Mouse (Mus musculus) midbrain, embryonic 12.5 days (tissue): ENCODE data around the gene C1qtnf7. TPM values are rescaled to one million over a fixed set of nuclear protein-coding genes. Genes with fewer than 3 reads are reported as not detected.

Experiments
- ATAC-seq: fragments of 200-750 bp; cut with Nextera tagmentation; 2 replicates; pipeline ENCODE4 v1.8.0; 2017; ENCODE audit warnings: low read depth, moderate TSS enrichment, moderate library complexity; ENCODE audit not compliant: low FRiP score
- H3K27ac ChIP-seq: fragments of 300-500 bp; sonication (generic); replicated peaks from 2 replicates; pipeline ENCODE4 v1.5.1; 2016; ENCODE audit warnings: mild to moderate bottlenecking
- H3K27me3 ChIP-seq: fragments of 300-500 bp; sonication (generic); 2 replicates; pipeline ENCODE4 v1.6.1; 2016; ENCODE audit warnings: mild to moderate bottlenecking
- H3K36me3 ChIP-seq: fragments of 300-500 bp; sonication (generic); 2 replicates; pipeline ENCODE4 v1.6.1; 2016
- H3K4me1 ChIP-seq: fragments of 300-500 bp; sonication (generic); 2 replicates; pipeline ENCODE4 v1.6.1; 2016
- H3K4me2 ChIP-seq: fragments of 300-500 bp; sonication (generic); replicated peaks from 2 replicates; pipeline ENCODE4 v1.6.1; 2016; ENCODE audit warnings: mild to moderate bottlenecking, moderate library complexity
- H3K4me3 ChIP-seq: fragments of 300-500 bp; sonication (generic); 2 replicates; pipeline ENCODE4 v1.5.1; 2016; ENCODE audit warnings: mild to moderate bottlenecking
- H3K9ac ChIP-seq: fragments of 300-500 bp; sonication (generic); replicated peaks from 2 replicates; pipeline ENCODE4 v1.6.1; 2016; ENCODE audit warnings: mild to moderate bottlenecking, moderate library complexity
- H3K9me3 ChIP-seq: fragments of 300-500 bp; sonication (generic); 2 replicates; pipeline ENCODE4 v1.6.1; 2016; ENCODE audit warnings: mild to moderate bottlenecking
- WGBS: fragments of 180-500 bp; shearing (Covaris S2); methylation state at CpG from one replicate; pipeline ENCODE4 v1.1.7; 2016; 5-methylcytosine and 5-hydroxymethylcytosine counted together
- polyA plus RNA-seq: library from polyadenylated mRNA; unstranded; fragments of >200 nt; fragmentation: Nextera tagmentation; extraction: Ambion mirVana; gene quantifications from 2 replicates; pipeline ENCODE4 v1.2.1, GENCODE M21; 2016

C1qtnf7 gene
- polyA plus RNA-seq, 1 experiment from 2014 or later: 1.0 TPM

DNA sequence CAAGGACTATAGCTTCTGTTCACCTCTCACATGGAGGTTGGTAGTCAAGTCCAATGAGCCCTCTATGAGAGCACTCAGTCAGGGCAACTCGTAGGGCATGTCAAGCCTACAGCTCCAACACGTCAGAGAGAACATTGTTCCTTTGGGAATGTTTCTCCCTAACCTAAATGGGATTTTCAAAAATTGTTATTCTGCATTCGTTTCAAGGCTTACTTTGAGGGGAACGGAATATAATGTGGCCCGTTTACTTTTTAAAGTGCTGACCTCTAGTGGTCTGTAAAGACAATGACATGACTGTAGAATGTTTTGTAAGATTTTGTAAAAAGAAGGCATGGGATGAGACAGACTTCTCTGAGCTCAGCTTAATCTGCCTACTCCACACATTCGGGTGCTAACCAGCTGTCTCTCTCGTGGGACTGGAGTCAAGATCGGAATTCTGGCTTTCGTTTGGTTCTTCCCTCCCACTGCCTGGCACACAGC is 119.3 kb downstream of the C1qtnf7 start:
- Histone ChIP-seq H3K9ac (no peak overlapping the region), H3K9me3 (no peaks in the 10 kb centered on the region), H3K27me3 (no peaks in the 10 kb centered on the region), H3K4me2 (no peak overlapping the region), H3K4me1 (no peaks in the 10 kb centered on the region), H3K4me3 (no peak overlapping the region), H3K27ac (no peak overlapping the region), H3K36me3 (no peaks in the 10 kb centered on the region)
- peak; percentile 76 for ATAC-seq
- 44% methylated on average over 9 of the region's 9 CpGs for WGBS

GRCm38 (mm10) chr5:43645020-43645419 is 129.7 kb downstream of the C1qtnf7 start:
- Histone ChIP-seq H3K9ac (no peak overlapping the region), H3K4me3 (no peak overlapping the region), H3K4me1 (no peaks in the 10 kb centered on the region), H3K27ac (no peak overlapping the region), H3K4me2 (no peak overlapping the region), H3K27me3 (no peaks in the 10 kb centered on the region), H3K9me3 (no peaks in the 10 kb centered on the region), H3K36me3 (no peaks in the 10 kb centered on the region)
- ATAC-seq: no peak
- 72% methylated on average over 4 of the region's 4 CpGs for WGBS

DNA sequence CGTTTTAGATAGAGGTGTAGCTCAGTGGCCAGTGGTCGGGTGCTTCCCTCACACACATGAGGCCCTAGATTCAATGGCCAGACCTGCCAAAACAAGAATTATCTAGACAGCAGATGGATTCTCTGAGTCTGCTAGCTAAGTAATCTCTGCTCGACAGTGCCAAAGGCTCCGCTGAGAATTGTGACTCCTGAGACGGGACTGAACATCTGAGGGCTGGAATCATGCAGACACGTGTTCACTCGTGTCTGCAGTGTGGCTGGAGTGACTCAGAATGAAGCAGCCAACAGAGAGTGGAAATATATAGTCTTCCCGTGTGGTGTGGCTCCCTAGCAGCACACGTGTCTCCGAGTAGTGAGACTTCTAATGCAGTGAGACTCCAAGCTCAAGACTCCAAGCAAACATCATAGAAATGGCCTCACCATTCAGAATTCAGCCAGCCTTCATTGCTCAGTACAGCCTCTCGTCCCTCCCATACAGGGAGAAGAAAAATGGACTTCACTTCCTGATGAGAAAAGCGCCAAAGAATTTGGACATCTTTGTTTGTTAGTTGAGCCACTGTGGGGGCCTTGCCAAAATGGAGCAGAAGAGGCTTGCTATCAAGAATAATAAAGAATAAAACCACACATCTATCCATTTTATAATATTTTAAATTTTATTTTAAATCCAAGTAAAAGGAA is 131.9 kb downstream of the C1qtnf7 start:
- no peak for ATAC-seq
- Histone ChIP-seq H3K36me3 (no peaks in the 10 kb centered on the region), H3K4me3 (no peak overlapping the region)

DNA sequence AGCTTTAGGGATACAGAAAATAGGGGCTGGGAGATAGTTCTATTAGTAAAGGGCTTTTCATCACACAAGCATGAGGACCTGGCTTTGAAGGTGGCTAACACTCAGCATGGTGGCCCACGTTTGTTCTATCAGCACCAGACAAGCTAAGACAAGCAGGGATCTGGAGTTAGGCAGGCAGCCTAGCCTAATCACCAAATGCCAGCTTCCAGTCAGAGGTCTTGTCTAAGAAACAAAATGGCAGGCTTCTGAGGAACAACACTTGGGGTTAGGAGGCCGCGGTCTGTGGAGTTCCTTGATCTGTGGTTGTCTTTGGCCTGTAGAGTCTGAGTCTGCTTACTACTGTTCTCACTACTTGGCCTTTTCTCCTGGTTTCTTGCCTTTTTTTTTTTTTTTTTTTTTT is 146.2 kb downstream of the C1qtnf7 start:
- 87% methylated on average over 3 of the region's 3 CpGs for whole genome bisulfite sequencing
- H3K4me2 ChIP-seq: peak overlapping the region; percentile 56; the same call in 1 of the 2 replicates
- peak overlapping the region; percentile 89; the same call in 1 of the 2 replicates for H3K27ac ChIP-seq
- no peaks in the 10 kb centered on the region for H3K36me3 ChIP-seq
- H3K27me3 ChIP-seq: no peaks in the 10 kb centered on the region
- ATAC-seq: no peak
- no peaks in the 10 kb centered on the region for H3K9me3 ChIP-seq
- peaks cover 29% of the 10 kb centered on the region for H3K4me1 ChIP-seq
- no peak overlapping the region for H3K9ac ChIP-seq
- H3K4me3 ChIP-seq: no peak overlapping the region

More for the DNA sequence above, 131.9 kb downstream of the C1qtnf7 start:
- WGBS: 88% methylated on average over 12 of the region's 12 CpGs
- Histone ChIP-seq H3K27ac (no peak overlapping the region), H3K4me1 (no peaks in the 10 kb centered on the region), H3K9me3 (no peaks in the 10 kb centered on the region), H3K9ac (no peak overlapping the region), H3K27me3 (no peaks in the 10 kb centered on the region), H3K4me2 (no peak overlapping the region)

DNA sequence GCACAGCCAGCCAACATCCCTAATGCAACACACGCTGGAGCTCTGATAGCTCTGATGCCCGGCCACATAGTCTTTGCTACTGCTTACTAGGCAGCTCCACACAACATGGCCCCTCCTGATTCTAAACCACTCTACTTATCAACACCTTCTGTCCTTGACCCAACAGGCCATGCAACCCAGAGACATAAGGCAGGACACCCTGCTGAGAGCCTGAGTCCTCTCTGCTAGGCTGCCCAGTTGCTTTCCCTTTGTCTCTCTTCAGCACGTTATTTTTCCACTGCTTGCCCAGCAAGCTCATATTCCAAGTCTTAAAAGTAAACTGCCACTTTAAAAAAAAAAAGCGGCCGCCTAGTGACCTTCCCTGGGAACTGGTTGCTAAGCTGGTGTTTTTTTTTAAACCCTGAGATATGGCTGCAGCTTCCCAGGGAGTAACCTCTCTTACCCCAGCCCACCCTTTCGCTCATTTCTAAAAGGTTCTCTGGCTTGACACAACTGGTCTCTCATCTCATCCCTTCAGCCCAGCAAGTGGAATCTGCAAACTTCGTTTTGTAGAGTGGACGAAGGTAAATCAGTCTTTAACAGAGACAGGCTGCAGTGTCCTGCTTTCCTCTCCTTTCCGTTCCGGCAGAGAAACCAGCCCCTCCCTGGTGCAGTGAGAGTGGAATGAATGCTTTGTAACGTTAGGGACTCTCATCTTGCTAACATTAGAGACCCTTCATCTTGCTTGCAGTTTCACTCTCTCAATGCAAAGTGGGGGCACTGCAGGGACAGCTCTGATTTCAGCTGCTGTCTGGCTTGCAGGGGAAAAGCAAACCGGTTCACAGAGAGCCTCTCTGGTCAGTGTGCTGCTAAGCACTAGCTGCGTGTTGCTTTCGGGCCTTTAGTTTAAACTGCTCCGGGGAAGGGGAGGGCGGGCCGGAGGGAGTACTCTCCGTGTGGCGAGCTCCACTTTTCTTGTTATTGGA is 146.9 kb downstream of the C1qtnf7 start, which contains the start of gene Cc2d2a:
Gene Cc2d2a (plus strand): TSS at position 350 of the 965 bp plus-strand sequence.
- Histone ChIP-seq H3K27ac (peak within 1 kb of the TSS; percentile 89), H3K4me2 (peak within 1 kb of the TSS; percentile 56), H3K36me3 (no peaks in the 10 kb centered on the region), H3K27me3 (no peaks in the 10 kb centered on the region), H3K4me3 (peak within 1 kb of the TSS; percentile 44), H3K9ac (peak within 1 kb of the TSS; percentile 54), H3K4me1 (peaks cover 29% of the 10 kb centered on the region), H3K9me3 (no peaks in the 10 kb centered on the region)
- 4% methylated on average over 19 of the region's 19 CpGs for WGBS
- peak; percentile 86 for ATAC-seq

- Histone ChIP-seq H3K9ac (no peak overlapping the region), H3K4me1 (peaks cover 29% of the 10 kb centered on the region), H3K36me3 (no peaks in the 10 kb centered on the region), H3K27ac (no peak overlapping the region), H3K4me2 (peak overlapping the region; percentile 56), H3K9me3 (no peaks in the 10 kb centered on the region), H3K27me3 (no peaks in the 10 kb centered on the region), H3K4me3 (no peak overlapping the region)
- WGBS: 60% methylated on average over 6 of the region's 6 CpGs
- ATAC-seq: no peak
These were observed 148.2 kb downstream of the C1qtnf7 start for GRCm38 (mm10) chr5:43663531-43663930.

DNA sequence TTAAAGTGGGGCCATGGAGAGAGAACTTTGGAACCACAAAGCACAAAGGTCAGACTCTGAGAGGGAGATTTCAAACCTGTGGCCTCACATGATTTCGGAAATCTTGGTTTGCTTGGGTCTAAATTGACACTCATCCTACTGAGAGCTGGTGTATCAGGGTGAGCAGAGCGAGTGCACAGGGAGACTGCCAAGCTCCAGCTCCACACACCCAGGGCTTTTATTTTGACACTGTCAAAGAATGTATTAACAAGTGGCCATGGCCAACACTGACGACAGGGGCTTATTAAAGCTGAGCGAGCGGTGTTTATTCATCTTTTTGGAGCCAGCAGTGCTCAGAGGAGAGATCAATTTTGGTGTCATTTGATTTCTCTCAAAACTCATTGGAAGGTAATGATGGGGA is 149.8 kb downstream of the C1qtnf7 start:
- H3K4me2 ChIP-seq: peak overlapping the region; percentile 43
- H3K36me3 ChIP-seq: no peaks in the 10 kb centered on the region
- H3K4me3 ChIP-seq: no peak overlapping the region; the same call in 1 of the 2 replicates
- 12% methylated on average over 5 of the region's 5 CpGs for WGBS
- H3K27ac ChIP-seq: no peak overlapping the region
- ATAC-seq: 0 out of 2 replicates have a peak, but pooled peaks have one; percentile 21
- no peaks in the 10 kb centered on the region for H3K9me3 ChIP-seq
- no peaks in the 10 kb centered on the region for H3K27me3 ChIP-seq
- no peak overlapping the region for H3K9ac ChIP-seq
- H3K4me1 ChIP-seq: peaks cover 29% of the 10 kb centered on the region

Other genes starting within 250 kb of the C1qtnf7 start
- gene Cc2d2a, start 146.8 kb downstream of the C1qtnf7 start, polyA plus RNA-seq: 9.6 and 11.4 TPM in 2 replicates